Mouse (Mus musculus) cerebellum, adult 9-11 months (tissue): ENCODE data around the gene Ankrd35.
A peak's percentile ranks its signal among the peaks of the same experiment; 100 is the strongest.
"Not testable (repeated sequence)": the region's sequence is repeated elsewhere in the genome, so short reads cannot be mapped to it uniquely, and the experiment has no call there.

Experiments used
- DNase-seq: peaks from one replicate; pipeline ENCODE4 v3.0.0; 2022

The Ankrd35 gene

DNA sequence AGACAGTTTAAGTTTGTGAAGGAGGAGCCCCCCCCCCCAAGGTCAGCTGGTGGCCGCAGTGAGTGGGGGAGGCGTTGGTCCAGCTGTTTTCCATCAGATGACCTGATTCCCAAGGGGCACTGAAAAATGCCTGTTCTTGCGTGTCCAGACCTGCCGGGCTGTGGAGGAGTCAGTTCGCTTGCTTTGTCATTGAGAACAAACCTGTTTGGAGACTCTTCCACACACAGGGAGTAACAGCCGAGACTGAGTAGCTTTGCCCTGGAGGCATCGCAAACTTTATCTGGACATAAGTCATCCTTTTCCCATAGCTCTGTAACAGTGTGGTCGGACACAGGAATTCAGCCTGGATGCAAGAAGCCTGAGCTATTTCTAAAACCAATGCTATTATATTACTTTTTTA lies 4.5 kb downstream of the Ankrd35 start:
- no peak for DNase-seq

GRCm38 (mm10) chr3:96675171-96675570 lies 5.2 kb downstream of the Ankrd35 start:
- DNase-seq, result no peak

DNA sequence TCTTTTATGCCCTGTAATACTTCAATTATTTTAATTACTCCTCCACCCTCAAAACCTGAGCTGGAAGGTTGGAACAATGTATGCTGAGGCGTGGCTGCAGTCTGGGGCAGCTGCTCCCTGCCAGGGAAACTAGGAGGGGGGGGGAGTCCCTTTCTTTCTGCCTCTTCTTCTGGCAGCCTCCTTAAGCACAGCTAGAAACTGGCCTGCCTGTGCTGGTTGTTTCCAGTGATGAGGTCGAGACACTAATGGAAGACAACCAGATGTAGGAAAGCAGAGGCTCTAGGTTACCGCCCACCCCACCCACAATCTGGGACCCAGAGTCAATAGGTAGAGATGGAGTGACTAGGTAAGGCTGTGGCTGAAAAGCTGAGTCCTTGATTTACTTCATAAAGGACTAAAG lies 5.8 kb downstream of the Ankrd35 start:
- no peak for DNase-seq

DNA sequence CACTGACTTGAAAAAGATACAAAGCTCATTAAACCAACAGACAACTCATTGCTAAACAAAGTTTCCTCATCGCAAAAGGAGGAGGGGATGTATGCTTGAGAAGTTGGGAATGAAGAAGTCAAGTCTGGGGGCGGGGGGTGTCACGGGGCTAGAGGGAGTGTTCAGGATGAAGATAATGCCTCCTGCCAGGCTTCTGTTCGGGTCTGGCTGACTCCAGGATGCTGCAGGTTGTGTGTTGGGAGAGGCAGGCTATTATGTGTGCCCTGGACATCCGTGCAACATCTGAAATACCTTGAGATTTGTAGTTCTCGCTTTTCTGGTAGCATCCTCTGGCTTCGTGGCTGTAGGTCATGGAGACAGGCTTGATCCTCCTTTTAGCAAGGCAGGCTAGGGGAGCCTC lies 8.5 kb downstream of the Ankrd35 start:
- DNase-seq, result no peak

GRCm38 (mm10) chr3:96679159-96679674 lies 9.3 kb downstream of the Ankrd35 start:
- DNase-seq, result no peak

DNA sequence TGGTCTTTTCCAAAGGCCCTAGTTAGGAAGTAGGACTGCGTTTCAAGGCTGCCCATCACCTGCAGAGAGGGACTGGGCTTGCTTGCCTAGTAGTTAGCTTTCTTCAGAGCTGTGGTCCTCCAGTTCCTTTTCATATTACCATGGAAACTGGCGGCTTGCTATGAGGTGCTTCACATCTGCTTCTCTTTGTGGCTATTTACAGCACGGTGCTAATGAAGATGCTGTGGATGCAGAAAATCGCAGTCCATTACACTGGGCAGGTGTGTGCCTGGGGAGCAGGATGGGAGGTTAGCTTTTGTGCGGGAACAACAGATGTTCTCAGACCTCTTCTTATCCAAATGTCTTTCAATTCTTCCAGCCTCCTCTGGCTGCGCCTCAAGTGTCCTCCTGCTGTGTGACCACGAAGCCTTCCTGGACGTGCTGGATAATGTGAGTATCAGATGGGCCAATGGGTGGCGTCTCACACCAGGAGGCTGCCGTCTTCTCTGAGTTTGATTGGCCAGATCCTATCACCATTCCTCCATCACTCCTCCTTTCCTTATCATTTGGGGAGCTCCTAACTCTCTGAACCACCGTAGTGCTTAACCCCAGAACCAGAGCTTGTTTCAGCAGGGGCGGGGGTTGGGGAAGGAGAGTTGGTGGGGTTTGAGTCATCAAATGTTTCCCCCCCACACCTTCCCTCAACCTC lies 10.5 kb downstream of the Ankrd35 start:
- DNase-seq, result no peak

GRCm38 (mm10) chr3:96683496-96683895 lies 13.6 kb downstream of the Ankrd35 start:
- no peak for DNase-seq

- no peak for DNase-seq
Observed at GRCm38 (mm10) chr3:96684151-96684821, 14.4 kb downstream of the Ankrd35 start.

DNA sequence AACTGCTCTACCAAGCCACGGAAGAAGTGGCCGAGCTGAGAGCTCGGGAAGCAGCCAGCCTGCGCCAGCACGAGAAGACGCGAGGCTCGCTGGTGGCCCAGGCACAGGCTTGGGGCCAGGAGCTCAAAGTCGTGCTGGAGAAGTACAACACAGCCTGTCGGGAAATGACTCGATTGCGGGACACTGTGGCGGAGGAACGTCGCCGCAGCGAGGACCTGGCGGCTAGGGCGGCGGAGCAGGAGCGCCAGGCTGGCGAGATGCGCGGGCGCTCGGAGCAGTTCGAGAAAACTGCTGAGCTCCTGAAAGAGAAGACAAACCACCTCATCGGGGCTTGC lies 14.9 kb downstream of the Ankrd35 start:
- DNase-seq, result no peak

GRCm38 (mm10) chr3:96686057-96686456 lies 16.1 kb downstream of the Ankrd35 start:
- not testable (repeated sequence) for DNase-seq

- no peak for DNase-seq
Observed at GRCm38 (mm10) chr3:96688854-96689253, 18.9 kb downstream of the Ankrd35 start.

GRCm38 (mm10) chr3:96690298-96690697 lies 20.4 kb downstream of the Ankrd35 start:
- DNase-seq, result no peak

DNA sequence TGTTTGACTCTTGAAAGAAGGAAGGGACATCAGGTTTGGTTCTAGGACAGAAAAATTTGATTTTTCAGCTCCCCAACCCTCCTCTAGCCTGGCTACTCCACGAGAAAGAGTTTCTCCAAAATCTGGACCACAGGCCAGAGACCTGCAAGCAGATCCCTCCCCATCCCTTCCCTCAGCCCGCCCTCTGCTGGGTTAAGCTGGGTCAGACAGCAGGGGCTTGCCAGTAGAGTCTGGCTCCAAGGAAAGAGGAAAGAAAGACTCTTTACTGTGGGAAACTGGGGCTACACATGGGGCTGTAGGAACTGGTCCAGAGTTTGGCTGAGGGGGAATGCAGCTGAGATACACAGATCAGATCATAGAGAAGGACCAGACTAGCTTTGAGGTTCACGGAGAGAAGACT lies 22.6 kb downstream of the Ankrd35 start:
- DNase-seq, result no peak

DNA sequence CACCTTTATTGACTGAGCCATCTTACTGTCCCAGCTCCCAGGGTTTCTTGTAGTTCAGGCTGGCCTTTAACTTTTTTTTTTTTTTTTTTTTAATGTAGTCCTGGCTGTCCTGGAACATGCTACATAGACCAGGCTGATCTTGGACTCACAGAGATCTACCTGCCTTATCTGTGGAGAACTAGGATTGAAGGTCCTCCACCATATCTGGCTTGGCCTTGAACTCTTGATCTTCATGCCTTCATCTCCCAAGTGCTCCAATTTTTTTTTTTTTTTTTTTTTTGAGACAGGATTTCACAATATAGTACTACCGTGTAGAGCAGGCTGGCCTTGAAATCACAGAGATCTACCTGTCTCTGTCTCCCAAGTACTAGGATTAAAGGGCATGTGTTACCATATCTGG lies 23.6 kb downstream of the Ankrd35 start:
- no peak for DNase-seq

DNA sequence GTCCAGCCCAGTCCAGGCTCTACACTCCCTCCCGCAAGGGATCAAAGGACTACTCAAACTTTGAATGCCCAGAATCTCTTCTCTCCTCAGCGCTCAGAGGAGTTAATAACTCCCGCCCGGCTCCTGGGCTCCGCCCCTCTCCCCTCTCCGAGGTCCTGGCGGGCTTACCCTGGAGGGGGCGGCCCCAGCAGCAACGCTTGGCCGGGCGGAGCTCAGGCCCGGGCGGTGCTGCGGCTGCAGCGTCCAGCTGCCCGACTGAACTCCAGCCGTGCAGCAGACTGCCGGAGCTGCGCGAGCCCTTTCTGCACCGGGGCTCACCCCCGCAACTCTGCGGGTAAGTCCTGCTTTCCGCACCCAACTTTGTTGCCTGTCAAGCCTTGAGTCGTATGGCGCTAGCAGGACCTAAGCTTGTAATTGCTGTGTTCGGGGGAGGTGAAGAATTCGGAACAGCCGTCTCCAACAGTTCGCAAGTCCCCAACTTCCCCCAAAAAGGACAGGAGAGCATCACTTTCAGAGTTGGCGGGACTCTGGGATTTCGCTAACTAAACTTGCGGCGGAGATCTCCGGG lies 26.4 kb downstream of the Ankrd35 start, which contains the start of gene Pias3:
Gene Pias3 (plus strand): TSS at position 187 of the 568 bp plus-strand sequence.
- peak; percentile 64 for DNase-seq

GRCm38 (mm10) chr3:96696766-96697732 lies 27.1 kb downstream of the Ankrd35 start:
- DNase-seq, result peak; percentile 89

DNA sequence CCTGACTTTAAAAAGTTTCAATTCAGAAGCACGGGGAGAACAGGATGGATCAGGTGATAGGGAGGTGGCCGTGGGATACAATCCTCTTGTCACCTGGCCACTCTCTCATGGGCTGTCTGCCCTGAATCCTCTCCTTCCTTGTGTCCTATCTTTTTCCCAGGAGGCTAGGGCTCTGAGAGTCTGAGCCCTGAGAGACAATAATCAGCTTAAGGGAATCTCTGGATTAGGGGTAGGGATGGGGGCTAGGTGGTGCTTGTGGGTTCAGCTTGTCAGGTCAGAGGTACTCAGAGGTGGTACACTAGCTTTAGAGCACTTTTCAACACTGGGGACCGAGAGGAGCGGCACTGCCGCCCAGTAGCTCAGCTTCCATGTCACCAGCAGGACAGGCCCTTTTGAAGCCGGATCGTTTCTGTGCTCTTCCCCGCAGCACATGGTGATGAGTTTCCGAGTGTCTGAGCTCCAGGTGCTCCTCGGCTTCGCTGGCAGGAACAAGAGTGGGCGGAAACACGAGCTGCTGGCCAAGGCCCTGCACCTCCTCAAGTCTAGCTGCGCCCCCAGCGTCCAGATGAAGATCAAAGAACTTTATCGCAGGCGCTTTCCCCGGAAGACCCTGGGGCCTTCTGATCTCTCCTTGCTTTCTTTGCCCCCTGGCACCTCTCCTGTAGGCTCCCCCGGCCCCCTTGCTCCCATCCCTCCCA lies 29.2 kb downstream of the Ankrd35 start:
- no peak for DNase-seq

DNA sequence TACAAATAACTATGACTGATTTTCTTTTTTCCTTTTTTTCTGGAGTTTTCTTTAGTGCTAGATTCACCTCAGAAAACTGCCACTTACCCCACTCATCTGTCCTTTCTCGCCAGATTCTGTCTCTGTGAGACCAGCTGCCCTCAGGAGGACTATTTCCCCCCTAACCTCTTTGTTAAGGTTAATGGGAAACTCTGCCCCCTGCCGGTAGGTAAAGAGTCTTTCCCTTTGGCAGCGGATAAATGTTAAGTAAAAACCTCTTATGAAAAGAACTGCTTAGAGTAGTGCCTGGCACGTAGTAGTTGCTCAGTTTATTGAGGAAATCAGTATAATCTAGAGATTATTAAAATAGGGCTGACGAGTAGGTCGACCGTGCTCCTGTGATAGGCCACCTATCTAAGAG lies 30.4 kb downstream of the Ankrd35 start:
- DNase-seq, result no peak

DNA sequence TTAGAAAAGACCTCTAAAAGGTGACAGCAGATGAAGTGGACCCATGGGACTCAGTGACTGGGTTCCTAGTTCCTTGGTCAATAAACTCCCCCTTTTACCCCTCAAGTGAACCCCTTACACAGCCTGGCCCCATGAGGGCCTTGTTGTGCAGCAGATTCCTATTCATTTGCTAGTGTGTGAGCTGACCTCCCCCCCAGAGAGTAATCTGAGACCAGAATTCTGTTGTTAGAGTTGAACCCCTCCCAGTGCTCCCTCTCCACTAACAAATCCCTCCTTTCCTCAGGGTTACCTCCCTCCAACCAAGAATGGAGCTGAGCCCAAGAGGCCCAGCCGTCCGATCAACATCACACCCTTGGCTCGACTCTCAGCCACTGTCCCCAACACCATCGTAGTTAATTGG lies 31.1 kb downstream of the Ankrd35 start:
- no peak for DNase-seq

DNA sequence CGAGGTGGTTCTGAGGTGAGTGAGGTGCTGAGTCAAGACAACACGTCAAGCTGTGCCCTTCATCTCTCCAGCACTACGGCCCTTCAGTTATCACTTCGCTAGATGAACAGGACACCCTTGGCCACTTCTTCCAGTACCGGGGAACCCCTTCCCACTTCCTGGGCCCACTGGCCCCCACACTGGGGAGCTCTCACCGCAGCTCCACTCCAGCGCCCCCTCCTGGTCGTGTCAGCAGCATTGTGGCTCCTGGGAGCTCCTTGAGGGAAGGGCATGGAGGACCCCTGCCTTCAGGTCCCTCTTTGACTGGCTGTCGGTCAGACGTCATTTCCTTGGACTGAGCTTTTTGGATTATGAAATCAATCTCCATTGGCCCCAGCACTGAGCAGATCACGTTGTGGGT lies 34.8 kb downstream of the Ankrd35 start:
- no peak for DNase-seq

- DNase-seq, result no peak
Observed at GRCm38 (mm10) chr3:96706217-96706616, 36.3 kb downstream of the Ankrd35 start.

GRCm38 (mm10) chr3:96706984-96707383 lies 37.1 kb downstream of the Ankrd35 start:
- no peak for DNase-seq
